Mouse (Mus musculus): Measurements from ENCODE around the gene Scrn1.

Scrn1 gene

DNA sequence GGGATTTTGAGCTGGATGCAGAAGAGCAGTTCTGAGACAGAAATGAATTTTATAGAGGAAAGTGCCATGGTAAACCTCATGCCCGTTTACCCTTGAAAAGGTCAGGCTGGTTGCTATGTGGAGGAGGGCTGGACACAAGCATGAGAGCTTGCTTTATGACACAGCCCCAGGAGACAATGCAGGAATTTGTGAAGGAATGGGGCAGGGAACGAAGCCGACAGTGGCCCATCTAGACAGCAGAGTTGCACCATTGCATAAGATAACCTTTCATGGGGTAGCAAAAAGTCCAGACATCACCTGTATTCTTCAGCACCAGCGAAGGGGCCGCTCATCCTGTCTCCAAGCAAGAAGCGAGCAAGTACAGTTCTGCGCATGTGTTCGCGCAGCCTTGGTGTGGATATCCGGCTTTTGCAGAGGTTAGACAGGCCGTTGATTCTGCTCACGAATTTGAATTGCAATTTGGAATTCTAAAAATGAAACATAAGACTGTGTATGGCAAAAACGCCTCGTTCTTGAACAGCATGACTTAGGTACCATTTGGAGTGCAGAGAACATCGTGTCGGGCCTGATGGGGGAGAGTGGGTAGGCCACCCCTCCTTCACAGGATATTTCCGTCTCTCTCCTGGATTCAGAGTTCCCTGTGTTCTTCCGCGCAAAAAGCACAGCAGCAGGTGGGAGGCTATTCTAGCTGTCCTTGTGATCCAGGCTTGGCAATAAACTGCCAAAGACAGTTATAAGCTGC lies 90.2 kb downstream of the Scrn1 start:
- in situ Hi-C loops (cut with MboI, MseI): no loop called here

DNA sequence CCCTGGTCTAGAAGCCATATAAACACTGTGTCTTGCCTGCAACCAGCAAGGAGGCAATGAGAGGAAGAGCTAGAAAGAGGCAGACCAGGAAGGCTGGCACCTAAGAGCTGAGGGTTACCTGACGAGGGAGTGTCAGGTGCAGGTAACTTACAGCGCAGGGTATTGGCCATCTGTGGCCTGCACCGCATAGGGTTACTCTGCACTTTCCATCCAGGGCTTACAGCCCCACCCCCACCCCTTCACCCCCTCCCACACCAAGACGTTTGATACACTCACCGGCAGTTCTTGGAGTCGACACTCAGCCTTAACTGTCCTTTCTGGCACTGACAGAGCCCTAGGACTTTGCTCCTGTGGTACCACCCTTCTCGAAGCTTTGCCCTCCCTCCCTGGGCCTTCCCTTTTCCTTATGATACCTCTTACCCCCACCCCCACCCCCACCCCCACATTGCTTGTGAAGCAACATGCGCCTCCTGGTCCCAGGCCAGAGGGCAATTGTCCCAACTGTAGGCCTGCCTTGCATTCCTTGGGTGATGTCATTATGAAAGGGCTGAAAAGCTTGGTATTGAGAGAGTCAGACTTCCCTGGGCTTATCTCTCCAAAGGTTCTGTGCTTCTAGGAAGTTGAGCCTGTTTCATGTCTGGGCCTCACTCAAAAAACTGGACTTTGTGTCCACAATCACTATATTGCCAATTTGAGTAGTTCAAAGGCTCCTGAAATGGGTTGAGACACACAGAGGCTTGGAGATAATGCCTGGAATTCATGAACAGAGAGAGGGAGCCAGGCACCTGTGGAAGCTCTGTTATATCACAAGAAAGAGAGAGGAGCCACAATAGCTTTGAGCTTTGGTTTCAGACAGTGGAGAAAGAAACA lies 93.2 kb downstream of the Scrn1 start:
- in situ Hi-C loops (cut with MboI, MseI): no loop called here

DNA sequence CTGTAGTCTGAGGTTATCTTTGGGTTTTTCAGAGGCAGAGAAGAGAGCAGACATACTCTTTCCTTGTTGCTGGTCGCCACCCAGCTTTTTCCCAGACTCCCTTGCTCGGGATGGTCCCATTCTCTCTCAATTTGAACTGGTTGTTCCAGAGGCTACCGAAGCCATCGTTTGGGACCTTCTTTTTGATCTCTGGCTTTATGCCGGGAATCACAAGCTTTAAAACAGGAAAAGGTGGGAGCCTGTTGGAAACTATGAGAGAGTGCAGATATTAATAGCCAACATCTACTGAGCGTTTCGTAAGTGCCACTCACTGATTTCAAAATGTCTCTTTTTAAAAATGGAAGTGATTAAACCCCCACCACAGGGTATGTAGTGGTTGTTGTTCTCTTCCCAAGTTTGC lies 94.4 kb downstream of the Scrn1 start:
- in situ Hi-C loops (cut with MboI, MseI): no loop called here

DNA sequence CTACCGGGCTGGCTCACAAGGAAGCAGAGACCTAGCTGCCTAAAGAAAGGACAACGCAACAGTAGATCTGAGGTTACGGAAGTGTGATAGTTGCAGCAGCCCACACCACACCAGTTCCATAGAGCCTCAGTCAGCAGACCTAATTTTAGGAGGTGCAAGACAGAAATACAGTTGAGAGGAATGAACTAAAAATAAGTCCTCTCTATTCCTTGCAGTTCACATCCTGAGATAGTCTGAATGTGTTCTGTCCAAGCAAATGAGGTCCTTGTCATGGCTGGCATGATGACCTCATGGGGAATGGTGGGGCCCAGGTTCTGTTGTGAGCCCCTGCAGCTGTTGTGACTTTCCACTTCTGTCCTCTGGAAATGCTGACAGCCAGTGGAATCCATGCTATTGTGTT lies 98.9 kb downstream of the Scrn1 start:
- in situ Hi-C loops (cut with MboI, MseI): no loop called here

GRCm38 (mm10) chr6:54464926-54465325 lies 101.4 kb downstream of the Scrn1 start:
- in situ Hi-C loops (cut with MboI, MseI): no loop called here

- in situ Hi-C loops (cut with MboI, MseI): no loop called here
These were observed 102.4 kb downstream of the Scrn1 start for GRCm38 (mm10) chr6:54463701-54464458.

GRCm38 (mm10) chr6:54462766-54463165 lies 103.5 kb downstream of the Scrn1 start:
- in situ Hi-C loops (cut with MboI, MseI): no loop called here

DNA sequence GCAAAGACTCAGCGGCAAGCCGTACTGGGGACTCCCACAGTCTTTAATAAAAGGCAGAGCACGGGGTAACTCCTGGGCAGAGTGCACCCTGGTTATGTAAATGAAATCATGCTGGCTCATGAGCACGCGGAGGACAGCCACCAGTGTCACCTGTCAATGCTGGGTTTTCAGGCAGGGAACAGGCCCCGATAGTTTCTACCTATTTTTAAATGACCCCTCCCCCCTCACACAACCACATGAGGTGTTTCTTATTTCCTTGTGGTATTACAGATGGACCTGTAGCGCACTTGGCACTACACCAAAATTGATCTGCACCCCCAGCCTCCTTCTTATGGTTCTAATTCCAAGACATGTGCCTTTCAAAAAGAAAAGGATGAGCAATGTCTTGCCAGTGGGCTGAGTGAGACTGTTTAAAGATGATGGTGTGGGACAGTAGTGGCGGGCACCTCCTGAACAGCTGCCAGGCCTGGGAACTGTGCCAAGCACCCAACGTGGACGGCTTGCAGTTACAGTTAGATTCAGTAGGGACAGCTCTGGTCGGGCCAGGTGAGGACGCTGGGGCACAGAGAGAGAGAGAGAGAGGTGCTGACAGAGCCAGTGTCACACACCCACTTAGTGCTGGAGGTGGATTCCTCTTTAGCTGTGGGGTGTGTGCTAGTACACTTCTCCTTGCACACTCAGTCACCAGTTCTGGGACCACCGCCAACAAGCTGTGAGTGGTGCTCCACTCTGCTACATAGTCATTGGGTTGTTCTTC lies 105.2 kb downstream of the Scrn1 start:
- in situ Hi-C loops (cut with MboI, MseI): no loop called here

- in situ Hi-C loops (cut with MboI, MseI): no loop called here
These were observed 105.9 kb downstream of the Scrn1 start for GRCm38 (mm10) chr6:54460172-54460914.

- in situ Hi-C loops (cut with MboI, MseI): no loop called here
These were observed 106.6 kb downstream of the Scrn1 start for GRCm38 (mm10) chr6:54459661-54460060.
